Mouse (Mus musculus): ENCODE data around the gene Hpdl.

GRCm38 (mm10) chr4:116857203-116857602 lies 35.7 kb upstream of the Hpdl start:
- TF ChIP-seq POLR2A (IDR thresholded peaks at IDR 0.05; ENCODE audit: extremely low read depth, insufficient read depth, low read length) (no peak), CTCF (IDR thresholded peaks at IDR 0.05; ENCODE audit: low read depth, low read length) (no peak)
